Mouse (Mus musculus): ENCODE measurements around the gene Naif1. TPM values are rescaled to one million over a fixed set of nuclear protein-coding genes. Genes with fewer than 3 reads are reported as not detected.

Naif1 gene
- polyA plus RNA-seq (2014; fragmentation: Illumina TruSeq; extraction: RNeasy Lipid Tissue Mini Kit (QIAGEN cat#74804); ENCODE audit: low read depth, low replicate concordance): 2.4 TPM

GRCm38 (mm10) chr2:32449761-32450754 lies at the start of gene Naif1:
Naif1 (plus strand) TSS chr2:32450457.

GRCm38 (mm10) chr2:32450881-32451844 lies 906 bp downstream of the Naif1 start, which contains the start of gene Slc25a25:
Slc25a25 (minus strand) TSS chr2:32451445.

Other genes starting within 250 kb of the Naif1 start
- 14.1 TPM for gene Pomt1, start 213.9 kb upstream of the Naif1 start, polyA plus RNA-seq (2014; fragmentation: Illumina TruSeq; extraction: RNeasy Lipid Tissue Mini Kit (QIAGEN cat#74804); ENCODE audit: low read depth, low replicate concordance)
- gene Uck1, start 190.3 kb upstream of the Naif1 start, polyA plus RNA-seq (2014; fragmentation: Illumina TruSeq; extraction: RNeasy Lipid Tissue Mini Kit (QIAGEN cat#74804); ENCODE audit: low read depth, low replicate concordance): 30.1 TPM
- 65.1 TPM for gene Golga2, start 163.1 kb upstream of the Naif1 start, polyA plus RNA-seq (2014; fragmentation: Illumina TruSeq; extraction: RNeasy Lipid Tissue Mini Kit (QIAGEN cat#74804); ENCODE audit: low read depth, low replicate concordance)
- gene Swi5, start 162.4 kb upstream of the Naif1 start, polyA plus RNA-seq (2014; fragmentation: Illumina TruSeq; extraction: RNeasy Lipid Tissue Mini Kit (QIAGEN cat#74804); ENCODE audit: low read depth, low replicate concordance): 396 TPM
- gene Ciz1, start 98.1 kb upstream of the Naif1 start, polyA plus RNA-seq (2014; fragmentation: Illumina TruSeq; extraction: RNeasy Lipid Tissue Mini Kit (QIAGEN cat#74804); ENCODE audit: low read depth, low replicate concordance): 53.9 TPM
- 7.4 TPM for gene Dnm1, start 97.1 kb upstream of the Naif1 start, polyA plus RNA-seq (2014; fragmentation: Illumina TruSeq; extraction: RNeasy Lipid Tissue Mini Kit (QIAGEN cat#74804); ENCODE audit: low read depth, low replicate concordance)
- gene 1110008P14Rik, start 68.5 kb upstream of the Naif1 start, polyA plus RNA-seq (2014; fragmentation: Illumina TruSeq; extraction: RNeasy Lipid Tissue Mini Kit (QIAGEN cat#74804); ENCODE audit: low read depth, low replicate concordance): 56.1 TPM
- gene Lcn2, start 62.2 kb upstream of the Naif1 start, polyA plus RNA-seq (2014; fragmentation: Illumina TruSeq; extraction: RNeasy Lipid Tissue Mini Kit (QIAGEN cat#74804); ENCODE audit: low read depth, low replicate concordance): 9.4 TPM
- gene Ptges2, start 54.6 kb upstream of the Naif1 start, polyA plus RNA-seq (2014; fragmentation: Illumina TruSeq; extraction: RNeasy Lipid Tissue Mini Kit (QIAGEN cat#74804); ENCODE audit: low read depth, low replicate concordance): 75.8 TPM
- 7.5 TPM for gene Slc25a25, start 988 bp downstream of the Naif1 start, polyA plus RNA-seq (2014; fragmentation: Illumina TruSeq; extraction: RNeasy Lipid Tissue Mini Kit (QIAGEN cat#74804); ENCODE audit: low read depth, low replicate concordance)
- 7.4 TPM for gene Fam102a, start 84.9 kb downstream of the Naif1 start, polyA plus RNA-seq (2014; fragmentation: Illumina TruSeq; extraction: RNeasy Lipid Tissue Mini Kit (QIAGEN cat#74804); ENCODE audit: low read depth, low replicate concordance)
- gene Dpm2, start 120.4 kb downstream of the Naif1 start, polyA plus RNA-seq (2014; fragmentation: Illumina TruSeq; extraction: RNeasy Lipid Tissue Mini Kit (QIAGEN cat#74804); ENCODE audit: low read depth, low replicate concordance): 34.2 TPM
- gene Pip5kl1, start 124.3 kb downstream of the Naif1 start, polyA plus RNA-seq (2014; fragmentation: Illumina TruSeq; extraction: RNeasy Lipid Tissue Mini Kit (QIAGEN cat#74804); ENCODE audit: low read depth, low replicate concordance): not detected
- not detected for gene 9430097D07Rik, start 125.2 kb downstream of the Naif1 start, polyA plus RNA-seq (2014; fragmentation: Illumina TruSeq; extraction: RNeasy Lipid Tissue Mini Kit (QIAGEN cat#74804); ENCODE audit: low read depth, low replicate concordance)
- gene St6galnac4, start 136.6 kb downstream of the Naif1 start, polyA plus RNA-seq (2014; fragmentation: Illumina TruSeq; extraction: RNeasy Lipid Tissue Mini Kit (QIAGEN cat#74804); ENCODE audit: low read depth, low replicate concordance): 19.5 TPM
- 110 TPM for gene St6galnac6, start 149.3 kb downstream of the Naif1 start, polyA plus RNA-seq (2014; fragmentation: Illumina TruSeq; extraction: RNeasy Lipid Tissue Mini Kit (QIAGEN cat#74804); ENCODE audit: low read depth, low replicate concordance)
- 526 TPM for gene Ak1, start 171.3 kb downstream of the Naif1 start, polyA plus RNA-seq (2014; fragmentation: Illumina TruSeq; extraction: RNeasy Lipid Tissue Mini Kit (QIAGEN cat#74804); ENCODE audit: low read depth, low replicate concordance)
- gene Eng, start 196.1 kb downstream of the Naif1 start, polyA plus RNA-seq (2014; fragmentation: Illumina TruSeq; extraction: RNeasy Lipid Tissue Mini Kit (QIAGEN cat#74804); ENCODE audit: low read depth, low replicate concordance): 139 TPM